Mouse (Mus musculus) adrenal gland, adult 10 weeks (tissue): ENCODE data around the gene Sos1. TPM values are rescaled to one million over a fixed set of nuclear protein-coding genes. Genes with fewer than 3 reads are reported as not detected.

Source experiments
- polyA plus RNA-seq: library from polyadenylated mRNA; stranded (reverse); fragments of 350-450 nt; fragmentation: Illumina TruSeq; extraction: RNeasy Lipid Tissue Mini Kit (QIAGEN cat#74804); gene quantifications from one replicate; pipeline ENCODE4 v1.2.3, GENCODE M21; 2014; ENCODE audit warnings: low read depth, low replicate concordance

Gene Sos1
- 63.0 TPM for polyA plus RNA-seq

DNA sequence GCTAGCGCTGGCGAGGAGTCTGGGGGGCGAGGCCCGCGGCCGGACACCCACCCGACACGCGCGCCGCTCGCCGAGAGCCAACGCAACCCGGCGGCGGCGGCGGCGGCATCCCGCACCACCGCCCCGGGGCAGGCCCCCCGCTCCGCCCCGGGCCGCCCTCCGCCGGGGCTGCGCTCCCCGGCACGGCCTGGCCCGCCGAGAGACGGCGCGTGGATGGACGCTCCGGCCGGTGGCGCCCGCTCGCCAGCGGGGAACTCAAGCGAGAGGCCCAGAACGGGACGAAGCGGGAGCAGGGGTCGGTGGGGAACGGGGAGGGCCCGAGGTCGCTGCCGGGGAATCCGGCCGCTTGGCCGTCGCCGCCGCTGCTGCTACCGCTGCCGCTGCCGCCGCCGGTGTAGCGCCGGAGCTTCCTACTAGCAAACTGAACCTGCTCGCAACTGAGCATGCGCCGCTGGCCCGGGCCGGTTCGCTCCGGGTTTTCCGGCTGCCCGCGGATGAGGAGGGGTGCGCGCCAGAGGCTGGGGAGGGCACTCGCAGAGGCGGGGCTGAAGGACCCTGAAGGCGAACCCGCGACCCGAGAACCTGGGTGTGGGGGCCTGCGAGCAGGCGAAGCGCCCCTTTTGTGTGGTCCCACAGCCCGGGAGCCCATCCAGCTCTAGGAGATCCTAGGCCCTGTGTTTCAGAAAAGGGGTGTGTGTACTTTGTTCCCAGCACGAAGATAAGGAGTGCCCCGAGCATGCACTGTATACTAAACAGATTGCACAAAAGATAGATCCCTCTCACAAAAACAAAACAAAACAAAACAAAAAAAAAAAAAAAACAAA, at the start of gene Sos1:
Gene Sos1 (minus strand): TSS at position 423 of the 824 bp plus-strand sequence.

DNA sequence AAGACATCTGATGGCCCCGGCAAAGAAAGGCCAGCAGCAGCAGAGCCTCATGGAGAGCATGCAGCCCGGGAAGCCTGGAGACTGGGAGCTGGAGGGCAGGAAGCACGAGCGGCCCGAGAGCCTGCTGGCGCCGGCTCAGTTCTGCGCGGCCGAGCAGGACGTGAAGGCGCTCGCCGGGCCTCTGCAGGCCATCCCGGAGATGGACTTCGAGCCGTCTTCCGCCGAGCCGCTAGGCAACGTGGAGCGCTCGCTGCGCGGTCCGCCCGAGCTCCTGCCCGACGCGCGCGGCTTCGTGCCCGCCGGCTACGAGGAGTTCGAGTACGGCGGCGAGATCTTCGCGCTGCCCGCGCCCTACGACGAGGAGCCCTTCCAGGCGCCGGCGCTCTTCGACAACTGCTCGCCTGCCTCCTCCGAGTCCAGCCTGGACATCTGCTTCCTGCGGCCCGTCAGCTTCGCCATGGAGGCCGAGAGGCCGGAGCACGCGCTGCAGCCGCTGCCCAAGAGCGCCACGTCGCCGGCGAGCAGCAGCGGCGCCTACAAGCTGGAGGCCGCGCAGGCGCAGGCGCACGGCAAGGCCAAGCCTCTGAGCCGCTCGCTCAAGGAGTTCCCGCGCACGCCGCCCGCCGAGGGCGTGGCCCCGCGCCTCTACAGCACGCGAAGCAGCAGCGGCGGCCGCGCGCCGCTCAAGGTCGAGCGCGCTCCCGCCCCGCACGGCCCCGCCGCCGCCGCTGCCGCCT, 107.1 kb downstream of the Sos1 start, which contains the start of gene Gm10190:
Gene Gm10190 (minus strand): TSS at position 553 of the 737 bp plus-strand sequence.

Other genes starting within 250 kb of the Sos1 start
- 19.4 TPM for gene Morn2, start 190.2 kb downstream of the Sos1 start, polyA plus RNA-seq
- 14.0 TPM for gene Dhx57, start 190.0 kb downstream of the Sos1 start, polyA plus RNA-seq
- gene Arhgef33, start 173.0 kb downstream of the Sos1 start, polyA plus RNA-seq: not detected
- not detected for gene Gm10190, start 106.9 kb downstream of the Sos1 start, polyA plus RNA-seq
- not detected for gene Cdkl4, start 97.4 kb upstream of the Sos1 start, polyA plus RNA-seq
- 83.2 TPM for gene Map4k3, start 248.0 kb upstream of the Sos1 start, polyA plus RNA-seq